Mouse (Mus musculus): ENCODE data around the gene Btbd9.

Gene Btbd9

DNA sequence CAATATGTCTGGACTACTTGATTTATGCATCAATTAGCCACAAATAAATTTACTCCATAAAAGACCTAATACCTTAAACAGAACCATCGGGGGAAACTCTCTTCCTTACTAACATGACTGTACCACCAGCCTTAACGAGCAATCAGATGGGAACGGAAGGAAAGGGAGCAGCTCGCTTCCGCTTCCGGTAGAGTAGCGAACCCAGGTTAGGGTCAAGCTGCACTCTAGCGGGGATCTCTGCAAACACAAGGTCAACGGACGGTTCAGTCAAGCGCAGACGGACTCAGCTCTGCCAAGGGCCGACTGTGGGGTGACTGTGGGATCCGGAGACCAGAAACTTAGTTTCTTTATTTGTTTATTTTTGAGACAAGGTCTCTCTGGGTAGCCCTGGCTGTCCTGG is 25.9 kb upstream of the Btbd9 start:
- no peak for DNase-seq (ENCODE audit: low spot score)

DNA sequence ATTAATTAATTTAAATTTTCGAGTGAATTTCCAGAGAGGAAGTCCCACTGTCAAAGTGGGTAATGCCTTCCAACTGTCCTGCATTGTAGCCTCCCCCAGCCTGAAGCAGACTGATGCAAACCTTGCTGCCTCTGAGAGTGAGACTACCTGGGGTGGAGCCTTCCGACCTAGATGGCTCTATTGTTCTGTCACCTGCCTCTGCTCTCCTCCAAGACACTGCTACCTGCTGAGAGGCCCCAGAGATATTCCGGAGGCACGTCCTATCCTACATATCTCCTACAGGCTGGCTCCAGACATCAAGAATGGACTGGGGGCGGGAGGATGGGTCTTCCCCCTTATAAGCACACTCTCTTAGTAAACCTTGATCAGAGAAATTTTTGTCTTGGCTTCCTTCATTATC is 22.0 kb upstream of the Btbd9 start:
- DNase-seq (ENCODE audit: low spot score) = no peak

DNA sequence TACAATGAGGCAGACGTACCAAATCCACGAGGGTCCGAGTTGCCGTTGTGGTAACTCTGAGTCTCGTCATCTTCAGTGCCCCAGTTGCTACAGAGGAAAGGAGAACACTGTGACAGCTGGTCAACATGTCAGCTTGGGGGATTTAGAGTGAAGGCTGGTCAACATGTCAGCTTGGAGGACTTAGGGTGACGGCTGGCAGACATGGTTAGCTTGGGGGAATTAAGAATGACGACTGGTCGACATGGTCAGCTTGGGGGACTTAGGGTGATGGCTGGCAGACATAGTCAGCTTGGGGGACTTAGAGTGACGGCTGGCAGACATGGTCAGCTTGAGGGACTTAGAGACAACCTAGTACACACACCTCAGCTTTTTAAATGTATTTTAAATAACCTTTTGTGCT is 21.5 kb upstream of the Btbd9 start:
- no peak for DNase-seq (ENCODE audit: low spot score)

DNA sequence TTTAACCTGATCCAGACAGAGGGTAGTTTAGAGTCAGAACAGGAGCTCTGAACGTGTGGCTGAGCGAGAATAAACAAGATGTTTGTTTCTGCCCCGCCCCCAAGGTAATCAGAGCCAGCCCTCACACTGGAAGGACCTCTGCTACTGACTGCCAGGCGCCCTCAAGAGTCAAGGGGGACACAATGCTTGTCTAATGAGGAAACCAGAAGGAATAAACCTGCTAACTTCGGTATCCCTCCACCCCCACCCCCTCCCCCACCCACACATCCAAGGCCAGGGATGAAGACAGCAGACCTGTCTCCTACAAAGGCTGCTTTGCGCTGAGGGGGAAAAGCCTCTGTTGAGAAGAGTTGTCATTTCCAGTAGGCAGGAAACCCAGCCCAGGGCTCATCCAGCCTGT is 18.6 kb upstream of the Btbd9 start:
- no peak for DNase-seq (ENCODE audit: low spot score)

DNA sequence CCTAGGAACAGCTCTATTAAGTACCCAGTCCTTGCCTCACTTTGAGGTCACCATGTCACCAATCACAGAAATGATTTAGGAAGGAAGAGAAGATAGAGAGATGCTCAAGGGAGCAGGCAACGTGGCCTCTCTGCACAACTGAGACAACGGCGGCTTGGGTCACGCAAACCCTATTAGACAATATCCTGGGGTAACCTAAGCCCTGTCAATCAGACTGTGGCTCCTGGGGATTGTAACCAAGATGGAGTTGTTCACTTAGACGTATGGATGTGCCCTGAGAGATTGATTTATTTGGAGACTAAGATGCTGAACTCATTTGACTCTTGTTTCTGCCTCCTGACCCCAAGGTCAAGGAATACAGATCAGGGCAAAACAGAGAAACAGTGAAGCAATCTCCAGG is 18.1 kb upstream of the Btbd9 start:
- no peak for DNase-seq (ENCODE audit: low spot score)

DNA sequence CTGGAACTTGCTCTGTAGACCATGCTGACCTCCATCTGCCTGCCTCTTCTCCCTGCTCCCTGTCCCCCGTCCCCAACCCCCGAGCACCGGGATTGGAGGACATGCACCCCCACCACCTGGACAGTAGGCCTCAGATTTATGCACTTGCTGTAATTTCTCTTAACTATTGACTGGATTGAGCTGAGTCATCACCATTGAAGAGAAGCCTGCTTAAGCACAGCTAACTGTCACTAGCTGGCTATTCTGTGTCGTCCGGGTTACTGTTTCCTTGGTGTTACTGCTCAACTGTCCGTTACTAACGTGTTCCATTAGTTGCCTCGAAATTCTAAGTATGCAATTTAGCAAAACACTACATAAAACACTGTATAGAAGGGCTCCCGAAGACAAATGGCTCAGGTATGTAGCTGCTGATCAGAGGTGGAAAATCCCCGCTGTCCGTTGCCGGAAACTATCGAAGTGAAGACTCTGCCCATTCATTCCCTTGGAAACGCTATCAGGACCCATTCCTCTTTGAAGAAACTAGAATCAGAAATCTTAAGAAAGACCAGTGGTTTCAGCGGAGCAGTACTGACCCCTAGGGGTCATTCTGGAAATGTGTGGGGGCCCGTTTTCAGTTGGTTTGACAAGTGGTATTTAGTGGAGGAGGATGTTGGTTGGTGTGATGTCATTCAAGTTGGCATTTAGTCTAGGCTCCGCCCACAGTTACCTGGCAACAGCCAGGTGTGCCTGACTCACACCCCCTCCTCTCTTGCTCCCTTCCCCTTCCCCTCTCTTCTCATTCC is 14.3 kb upstream of the Btbd9 start:
- no peak for DNase-seq (ENCODE audit: low spot score)

DNA sequence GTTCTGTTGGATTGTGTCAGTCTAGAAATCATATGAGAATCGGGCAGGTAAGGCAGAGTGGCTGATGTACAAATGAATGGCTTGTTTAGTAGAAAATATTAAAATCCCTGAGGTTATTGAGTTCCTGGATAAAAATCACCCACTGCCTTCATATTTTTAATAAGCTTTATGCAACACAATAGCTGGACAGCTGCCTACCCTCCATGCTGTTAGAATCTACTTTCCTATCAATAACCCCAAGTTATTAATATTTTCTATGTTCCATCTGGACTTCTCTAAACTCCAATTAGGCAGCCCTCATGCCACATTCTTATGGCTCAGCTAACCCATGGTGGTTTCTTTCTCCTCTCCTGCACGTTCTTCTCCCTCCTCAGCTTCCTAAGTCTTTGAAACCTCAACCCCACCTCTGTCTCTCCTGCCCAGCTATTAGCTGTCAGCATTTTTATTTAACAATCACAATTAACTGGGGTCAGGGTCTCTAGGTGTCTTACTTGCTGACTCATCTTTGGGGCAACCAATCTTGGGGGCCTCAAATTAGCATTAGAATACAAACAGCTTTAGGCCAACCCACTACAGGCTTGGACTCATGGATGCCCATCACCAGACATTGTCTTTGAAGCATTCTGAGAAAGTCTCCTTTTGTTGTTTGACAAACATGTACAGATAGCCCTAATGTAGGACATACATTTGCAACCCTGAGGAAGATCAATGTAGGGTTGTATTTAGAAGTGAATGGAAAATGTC is 7.1 kb upstream of the Btbd9 start:
- no peak for DNase-seq (ENCODE audit: low spot score)

DNA sequence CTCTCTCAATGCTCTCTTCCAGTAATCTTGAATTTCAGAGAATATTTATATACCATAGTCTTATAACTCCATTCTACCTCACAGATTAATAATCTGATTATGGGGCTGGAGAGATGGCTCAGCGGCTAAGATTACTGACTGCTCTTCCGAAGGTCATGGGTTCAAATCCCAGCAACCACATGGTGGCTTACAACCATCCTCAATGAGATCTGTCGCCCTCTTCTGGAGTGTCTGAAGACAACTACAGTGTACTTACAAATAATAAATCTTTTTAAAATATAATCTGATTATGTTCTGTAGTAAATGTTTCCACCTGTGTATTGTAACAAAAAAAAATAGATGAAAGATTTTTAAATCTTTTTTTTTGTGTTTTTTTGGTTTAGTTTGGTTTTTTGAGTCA is 6.0 kb upstream of the Btbd9 start:
- DNase-seq (ENCODE audit: low spot score) = no peak

DNA sequence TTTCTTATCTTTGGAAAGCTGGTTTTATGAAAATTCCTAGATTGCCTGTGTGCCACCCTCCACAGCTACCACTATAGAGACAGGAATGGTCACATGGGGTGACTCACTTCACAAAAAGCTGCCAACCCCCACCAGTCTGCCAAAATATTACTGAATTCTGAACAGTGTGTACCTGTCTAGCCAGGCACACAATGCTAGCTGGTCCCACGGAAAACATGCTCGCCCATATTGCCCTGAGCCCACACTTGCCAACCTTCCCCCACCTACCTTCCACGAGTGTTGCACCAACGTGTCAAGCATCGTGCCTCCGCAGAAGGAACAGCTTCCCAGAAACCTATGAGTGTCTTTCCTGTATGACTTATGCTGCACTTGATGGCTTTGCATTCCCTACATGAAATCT is 4.9 kb upstream of the Btbd9 start:
- DNase-seq (ENCODE audit: low spot score) = no peak

DNA sequence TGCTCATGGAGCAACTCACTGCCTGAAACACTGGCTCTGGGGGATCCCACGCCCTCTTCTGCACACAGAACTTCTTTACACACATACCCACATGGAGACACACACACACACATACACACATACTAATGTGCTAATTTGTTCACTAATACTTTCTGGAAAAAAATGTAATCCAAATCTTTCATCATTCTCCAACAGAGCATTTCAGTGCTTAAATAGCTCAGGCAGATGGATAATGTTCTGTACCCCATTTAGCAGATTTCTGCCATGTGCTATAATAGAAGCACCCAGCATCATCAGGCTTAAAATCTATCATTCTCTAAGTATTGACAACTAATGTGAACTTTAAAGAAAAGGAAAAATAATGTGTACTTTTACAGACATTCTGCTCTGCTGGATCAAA is 4.5 kb upstream of the Btbd9 start:
- no peak for DNase-seq (ENCODE audit: low spot score)

DNA sequence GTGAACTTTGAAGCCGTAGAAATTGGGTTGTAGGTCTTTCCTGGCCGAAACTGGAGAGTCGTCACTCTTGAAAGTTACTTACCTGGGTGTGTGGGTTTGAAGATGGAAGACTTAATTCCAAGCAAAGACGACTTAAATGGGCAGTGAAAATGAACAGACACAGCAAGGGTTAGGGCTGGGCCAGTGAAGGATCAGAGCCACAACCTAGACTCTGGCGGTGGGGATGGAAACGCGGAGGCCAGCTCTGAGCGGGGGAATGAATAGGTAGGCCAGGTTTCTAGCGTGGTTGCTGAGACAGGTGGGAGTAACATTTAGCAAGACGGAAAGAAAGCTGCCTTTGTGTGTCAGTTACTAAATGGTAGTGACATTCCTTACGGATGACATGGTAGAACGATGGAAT is 658 bp upstream of the Btbd9 start:
- DNase-seq (ENCODE audit: low spot score) = no peak

DNA sequence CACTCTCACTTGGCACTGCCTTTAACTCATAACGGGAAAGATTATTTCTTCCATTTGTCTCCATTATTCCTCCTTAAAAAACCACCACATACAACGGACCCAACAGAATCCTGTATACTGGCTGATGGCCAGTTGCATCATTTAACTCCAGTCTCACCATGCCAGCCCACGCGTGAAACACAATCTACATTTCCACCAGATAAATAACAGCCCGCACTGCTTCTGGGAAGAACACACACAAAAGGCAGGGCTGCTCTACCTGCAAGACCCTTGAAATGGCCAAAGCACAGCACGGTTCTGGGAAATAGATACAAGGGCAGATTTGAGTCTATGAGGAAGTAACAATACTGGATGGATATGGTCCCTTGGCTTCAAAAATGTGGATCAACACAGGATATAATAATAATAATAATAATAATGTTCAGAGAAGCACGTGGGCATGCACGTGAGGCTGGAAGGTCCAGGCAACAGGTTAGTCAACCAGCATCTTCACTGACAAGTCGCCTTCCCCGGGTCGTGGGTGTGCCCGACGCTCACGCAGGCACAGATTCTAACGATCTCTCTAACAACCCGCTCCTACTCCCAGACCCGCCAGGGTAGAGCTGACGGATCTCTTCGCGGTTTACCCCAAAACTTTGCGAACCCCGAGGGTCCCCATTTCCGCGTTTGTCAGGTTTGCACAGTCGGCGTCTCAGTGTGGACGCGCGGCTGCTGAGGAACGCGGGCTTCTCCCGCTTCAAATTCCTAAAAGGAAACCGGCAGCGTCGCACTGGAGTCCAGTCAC is 975 bp downstream of the Btbd9 start:
- DNase-seq (ENCODE audit: low spot score) = no peak

DNA sequence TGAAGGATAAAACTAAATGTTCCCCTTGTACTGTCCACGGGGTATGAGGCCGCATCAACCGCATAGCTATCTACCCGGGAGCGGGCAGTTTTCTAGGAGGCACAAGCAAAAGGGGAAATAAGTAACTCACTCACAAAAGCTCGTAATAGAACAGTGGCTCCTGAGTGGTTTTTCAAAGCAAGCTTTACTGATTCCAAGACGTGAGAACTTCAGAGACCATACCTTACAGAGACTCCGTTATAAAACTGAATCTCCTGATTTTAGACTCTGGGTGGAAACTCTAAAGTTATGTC is 1.6 kb downstream of the Btbd9 start:
- no peak for DNase-seq (ENCODE audit: low spot score)

DNA sequence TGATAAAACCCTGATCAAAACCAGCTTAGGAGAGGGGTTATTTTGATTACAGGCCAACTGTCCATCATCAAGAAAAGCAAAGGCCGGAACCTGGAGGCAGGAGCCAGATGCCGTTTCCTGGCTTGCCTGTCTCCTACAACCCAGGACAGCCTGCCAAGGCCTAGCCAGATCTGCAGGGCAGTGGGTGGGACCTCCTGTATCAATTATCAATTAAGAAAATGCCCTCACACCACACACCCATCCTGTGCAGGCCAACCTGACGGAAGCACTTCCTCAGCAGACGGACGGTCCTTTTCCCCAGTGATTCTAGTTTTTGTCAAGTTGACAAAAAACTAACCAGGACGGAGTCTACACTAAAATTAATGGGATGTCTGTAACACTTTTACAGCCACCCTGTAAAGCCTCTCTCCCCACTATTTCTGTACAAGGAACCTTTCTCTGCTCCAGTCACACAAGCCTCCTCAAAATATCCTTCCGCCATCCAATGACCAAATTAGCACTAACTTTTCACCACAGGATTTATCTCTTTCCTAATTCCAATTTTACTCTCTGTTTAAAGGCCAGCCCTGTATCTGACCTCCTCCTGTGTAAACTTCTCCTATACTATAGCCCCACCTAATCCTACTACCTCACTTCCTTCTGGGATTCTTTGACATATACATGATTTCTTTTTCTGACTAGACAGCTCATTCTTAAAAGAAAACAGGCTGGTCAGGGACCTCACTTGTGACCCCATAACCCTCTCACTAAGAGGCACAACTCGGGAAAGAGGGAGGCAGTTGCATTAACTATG is 2.1 kb downstream of the Btbd9 start:
- no peak for DNase-seq (ENCODE audit: low spot score)

DNA sequence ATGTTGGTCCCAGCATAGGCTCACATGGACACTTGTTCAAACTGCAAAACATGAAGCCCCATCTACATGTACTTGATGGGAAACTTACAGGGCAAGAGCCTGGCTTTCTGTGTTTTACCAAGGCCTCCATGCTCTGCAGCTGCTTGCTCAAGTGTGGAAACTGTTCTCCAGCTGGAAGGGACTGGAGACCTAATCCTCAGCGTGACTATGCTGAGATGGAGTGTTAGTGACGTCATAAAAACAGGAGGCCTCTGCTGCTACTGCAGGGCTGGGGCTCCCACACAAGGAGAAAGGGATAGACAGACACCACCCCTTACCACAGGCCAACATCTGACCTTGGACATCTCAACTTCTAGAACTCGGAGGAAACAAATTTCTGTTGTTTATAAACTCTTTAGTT is 5.3 kb downstream of the Btbd9 start:
- no peak for DNase-seq (ENCODE audit: low spot score)

DNA sequence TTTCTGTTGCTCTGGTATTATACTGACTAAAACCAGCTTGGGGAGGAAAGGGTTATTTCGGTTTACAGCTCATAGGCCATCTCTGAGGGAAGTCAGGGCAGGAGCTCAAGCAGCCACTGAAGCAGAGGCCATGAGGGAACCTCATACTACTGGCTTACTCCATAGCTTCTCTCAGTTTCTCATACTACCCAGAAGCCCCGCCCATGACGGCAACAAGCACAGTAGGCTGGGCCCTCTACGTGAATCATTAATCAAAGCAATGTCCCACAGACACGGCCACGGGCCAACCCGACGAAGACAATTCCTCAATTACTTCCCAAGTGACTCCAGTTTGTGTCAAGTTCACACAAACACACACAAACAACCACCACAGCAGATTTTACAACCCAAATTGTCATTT is 6.1 kb downstream of the Btbd9 start:
- no peak for DNase-seq (ENCODE audit: low spot score)

DNA sequence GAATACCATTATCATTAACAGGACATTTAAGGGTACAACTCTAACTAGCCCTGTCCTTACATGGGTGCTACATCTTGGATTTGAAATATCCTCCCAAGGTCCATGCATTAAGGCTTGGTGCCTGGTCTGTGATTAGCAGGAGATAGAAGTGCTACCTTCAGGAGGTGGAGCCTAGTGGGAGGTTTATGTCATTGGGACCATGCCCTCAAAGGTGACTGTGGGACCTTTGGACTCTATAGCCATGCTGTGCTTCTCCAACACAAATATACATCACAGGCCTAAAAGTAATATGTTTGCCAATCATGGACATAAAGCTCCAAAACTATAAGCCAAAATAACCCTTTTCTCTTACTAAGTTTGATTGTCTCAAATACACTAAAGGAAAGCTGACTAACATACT is 7.8 kb downstream of the Btbd9 start:
- DNase-seq (ENCODE audit: low spot score) = no peak

DNA sequence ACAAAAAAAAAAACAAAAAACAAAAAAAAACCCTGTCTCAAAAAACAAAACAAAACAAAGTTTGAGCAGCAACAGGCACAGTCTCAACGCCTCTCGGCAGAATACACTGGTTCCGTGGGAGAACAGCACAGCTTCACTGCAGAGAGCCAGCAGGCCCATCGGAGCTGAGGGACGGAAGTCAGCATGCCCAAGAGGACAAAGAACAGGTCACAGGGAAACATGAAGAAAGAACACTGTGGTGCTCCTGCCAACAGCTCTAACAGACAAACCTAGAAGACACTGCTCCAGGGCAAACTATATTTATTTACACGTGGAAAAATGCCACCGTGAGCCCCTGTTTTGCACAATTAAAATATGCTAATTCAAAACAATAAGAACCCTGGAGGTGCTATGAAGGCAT is 11.3 kb downstream of the Btbd9 start:
- no peak for DNase-seq (ENCODE audit: low spot score)

DNA sequence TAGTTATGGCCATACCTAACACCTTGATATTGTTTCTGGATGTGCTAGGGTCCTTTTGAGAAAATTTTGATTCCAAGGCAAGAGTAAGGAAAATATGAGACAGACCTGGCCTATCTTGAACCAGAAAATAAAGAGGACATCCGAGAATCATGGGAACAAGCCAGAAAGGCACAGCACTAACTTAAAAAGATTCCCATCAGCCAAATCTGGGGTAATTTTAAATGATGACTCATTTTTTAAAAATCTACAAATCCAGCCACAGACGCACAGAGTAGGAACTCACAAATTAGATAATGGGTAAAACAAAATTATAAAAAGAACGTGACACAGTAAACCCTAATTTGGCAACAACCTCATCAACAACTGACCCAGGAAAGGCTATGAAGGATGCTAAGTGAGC is 11.9 kb downstream of the Btbd9 start:
- no peak for DNase-seq (ENCODE audit: low spot score)

DNA sequence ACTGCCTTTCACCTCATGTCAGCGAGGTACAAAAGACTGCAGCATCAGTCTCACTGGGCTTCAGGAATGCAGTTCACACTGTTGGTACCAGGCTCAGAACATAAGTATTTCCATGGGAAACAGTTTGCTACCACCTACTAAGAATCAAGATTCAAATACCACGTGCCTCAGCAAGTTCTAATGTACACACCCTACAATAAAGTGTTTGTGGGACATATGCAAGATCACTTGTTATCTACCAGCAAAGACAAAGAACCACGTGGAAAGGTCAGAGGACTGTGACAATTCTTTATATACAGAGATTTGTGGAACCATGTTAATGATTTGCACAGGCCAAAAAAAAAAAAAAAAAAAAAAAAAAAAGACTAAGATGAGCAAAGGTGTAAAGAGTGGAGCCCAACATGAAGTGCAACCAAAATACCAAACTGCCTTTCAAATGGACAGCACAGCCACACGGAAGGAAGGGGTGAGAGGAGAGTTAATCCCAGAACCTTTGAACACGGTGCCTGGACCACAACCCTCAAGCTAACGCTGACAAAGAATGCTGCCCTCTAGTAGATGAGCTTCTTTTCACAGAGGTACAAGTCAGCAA is 12.7 kb downstream of the Btbd9 start:
- DNase-seq (ENCODE audit: low spot score) = no peak

DNA sequence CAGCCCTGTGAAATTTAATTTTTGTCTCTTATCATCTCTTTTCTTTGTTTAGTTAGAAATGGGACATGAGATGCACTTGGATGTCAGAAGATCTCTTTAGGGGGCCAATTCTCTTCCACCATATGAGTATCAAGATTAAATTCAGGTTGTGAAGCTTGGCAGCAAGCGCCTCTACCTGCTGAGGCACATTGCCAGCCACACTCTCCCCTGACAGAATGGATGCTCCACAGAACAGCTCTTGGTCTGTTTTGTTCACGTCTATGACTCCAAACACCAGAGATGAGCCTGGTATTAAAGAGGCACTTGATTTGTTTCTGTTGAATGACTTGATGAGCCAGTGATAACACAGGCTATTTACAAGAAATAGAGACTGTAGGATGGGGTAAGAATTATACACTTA is 13.5 kb downstream of the Btbd9 start:
- no peak for DNase-seq (ENCODE audit: low spot score)

DNA sequence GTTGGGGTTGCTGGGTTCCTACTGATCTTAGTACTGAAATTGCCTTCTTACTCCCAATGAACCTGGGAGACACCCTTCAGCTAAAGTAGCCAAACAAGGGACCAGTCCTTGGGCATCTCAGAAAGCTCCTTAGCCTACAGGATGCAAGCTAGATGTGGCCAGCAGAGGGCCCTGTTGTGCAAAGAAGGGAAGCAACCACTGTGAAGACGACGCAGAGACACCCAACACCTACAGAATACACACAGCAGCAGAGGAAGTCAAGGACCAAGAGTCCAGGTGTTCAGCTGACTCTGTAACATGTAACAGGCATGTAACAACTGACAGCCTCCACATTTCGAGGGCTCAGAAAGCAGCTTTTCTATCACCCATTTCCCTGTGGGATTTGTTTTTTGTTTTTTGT is 16.8 kb downstream of the Btbd9 start:
- DNase-seq (ENCODE audit: low spot score) = no peak

Data from urinary bladder, postnatal 10 days (tissue).